Mouse (Mus musculus): Measurements from ENCODE around the gene Ubn1. TPM values are rescaled to one million over a fixed set of nuclear protein-coding genes. Genes with fewer than 3 reads are reported as not detected.

The Ubn1 gene
- polyA plus RNA-seq, 2 experiments: 25.7 to 37.9 TPM

GRCm38 (mm10) chr16:5049182-5049773 is 579 bp upstream of the Ubn1 start:
- ATAC-seq (ENCODE audit: low FRiP score, low read depth) (peak; percentile 48), DNase-seq (ENCODE audit: low spot score) (peak; percentile 13)
- WGBS: 0% methylated on average over 32 of the region's 38 CpGs
- Histone ChIP-seq H3K36me3 (ENCODE audit: control insufficient read depth, insufficient read depth, low read length) (peaks cover 43% of the 10 kb centered on the region), H3K27me3 (ENCODE audit: control insufficient read depth, insufficient read depth, low read length) (no peaks in the 10 kb centered on the region), H3K4me2 (replicated peaks; ENCODE audit: low read depth, low read length, severe bottlenecking) (peak overlapping the region; percentile 76), H3K9me3 (ENCODE audit: control insufficient read depth, low read length) (no peaks in the 10 kb centered on the region), H3K27ac (replicated peaks; ENCODE audit: low read depth, low read length) (peak overlapping the region; percentile 79), H3K4me1 (ENCODE audit: control insufficient read depth, insufficient read depth, low read length) (peaks cover 17% of the 10 kb centered on the region), H3K9ac (ENCODE audit: low read depth, low read length, severe bottlenecking) (peak overlapping the region; percentile 86), H3K4me3 (replicated peaks; ENCODE audit: low read length) (peak overlapping the region; percentile 99)
- peak; percentile 82; the same call in 1 of the 2 replicates for TF ChIP-seq POLR2A (IDR thresholded peaks at IDR 0.05; ENCODE audit: borderline replicate concordance, extremely low read depth, insufficient read depth, insufficient read length)

DNA sequence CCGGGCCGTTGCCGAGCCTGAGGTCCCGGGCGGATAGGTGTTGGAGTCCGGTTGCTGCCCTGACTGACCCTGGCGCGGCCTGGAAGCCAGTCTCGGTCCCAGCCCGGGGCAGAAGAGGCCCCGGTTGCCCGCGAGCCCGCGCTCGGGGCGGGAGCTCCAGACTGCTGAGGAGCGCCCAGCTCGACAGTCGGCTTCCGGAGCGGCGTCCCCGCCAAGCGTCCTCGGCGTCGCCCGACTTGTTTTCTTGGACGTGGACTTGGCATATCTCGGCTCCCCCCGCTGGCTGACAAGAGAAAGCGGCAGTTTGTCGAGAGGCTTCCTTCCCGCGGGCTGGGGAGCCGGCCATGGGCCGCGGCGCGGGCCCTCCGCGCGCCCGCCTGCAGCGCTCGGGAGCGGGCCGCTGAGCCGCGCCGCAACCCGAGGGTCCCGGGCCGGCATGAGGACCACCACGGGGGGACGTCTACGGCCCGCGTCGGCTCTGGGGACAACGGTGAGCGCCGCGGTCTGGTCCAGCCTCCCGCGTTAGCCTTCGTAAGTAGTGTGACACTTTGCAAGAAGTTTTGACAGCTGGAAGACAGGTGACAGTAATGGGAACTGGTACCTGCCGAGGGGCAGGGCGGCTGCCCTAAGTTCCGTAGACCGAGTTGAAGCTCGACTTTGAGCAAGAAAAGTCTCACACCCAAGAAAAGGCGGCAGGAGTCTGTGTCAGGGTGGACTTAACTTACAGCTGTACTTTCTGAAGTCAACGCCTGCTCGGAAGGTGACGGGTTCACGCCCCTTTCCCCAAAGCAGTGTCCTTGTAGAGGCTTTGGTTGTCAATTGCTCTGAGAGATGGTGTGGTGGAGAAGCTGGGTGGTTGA is 624 bp downstream of the Ubn1 start:
- ATAC-seq (ENCODE audit: low FRiP score, low read depth) (peak; percentile 58), DNase-seq (ENCODE audit: low spot score) (peak; percentile 49)
- whole genome bisulfite sequencing: under 1% methylated on average over 65 of the region's 78 CpGs
- peak overlapping the region; percentile 99 for H3K4me3 ChIP-seq (replicated peaks; ENCODE audit: low read length)
- H3K4me1 ChIP-seq (ENCODE audit: control insufficient read depth, insufficient read depth, low read length): peaks cover 17% of the 10 kb centered on the region
- H3K27me3 ChIP-seq (ENCODE audit: control insufficient read depth, insufficient read depth, low read length): no peaks in the 10 kb centered on the region
- peaks cover 41% of the 10 kb centered on the region for H3K36me3 ChIP-seq (ENCODE audit: control insufficient read depth, insufficient read depth, low read length)
- peak overlapping the region; percentile 84 for H3K4me2 ChIP-seq (replicated peaks; ENCODE audit: low read depth, low read length, severe bottlenecking)
- peak overlapping the region; percentile 88 for H3K9ac ChIP-seq (ENCODE audit: low read depth, low read length, severe bottlenecking)
- H3K27ac ChIP-seq (replicated peaks; ENCODE audit: low read depth, low read length): peak overlapping the region; percentile 95
- no peaks in the 10 kb centered on the region for H3K9me3 ChIP-seq (ENCODE audit: control insufficient read depth, low read length)
- TF ChIP-seq POLR2A (IDR thresholded peaks at IDR 0.05; ENCODE audit: borderline replicate concordance, extremely low read depth, insufficient read depth, insufficient read length): no peak

DNA sequence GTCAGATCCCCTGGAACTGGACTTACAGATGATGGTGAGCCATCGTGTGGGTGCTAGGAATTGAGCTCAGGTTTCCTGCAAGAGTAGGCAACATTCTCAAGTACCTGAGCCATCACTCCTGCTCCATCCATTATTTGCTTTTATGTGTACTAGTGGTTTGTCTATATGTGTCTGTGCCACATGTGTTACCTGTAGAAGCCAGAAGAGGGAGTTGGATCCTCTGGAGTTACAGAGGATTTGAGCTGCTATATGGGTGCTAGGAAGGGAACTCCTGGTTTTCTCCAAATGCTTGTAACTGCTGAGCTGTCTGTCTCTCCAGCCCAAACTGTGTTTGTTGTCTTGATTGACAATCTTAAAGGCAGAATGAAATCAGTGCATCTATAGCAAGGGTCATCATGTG is 8.3 kb downstream of the Ubn1 start:
- 95% methylated on average over 1 of the region's 1 CpGs for WGBS
- H3K27ac ChIP-seq (replicated peaks; ENCODE audit: low read depth, low read length): no peak overlapping the region
- no peak for ATAC-seq (ENCODE audit: low FRiP score, low read depth)
- DNase-seq (ENCODE audit: low spot score): no peak
- no peaks in the 10 kb centered on the region for H3K9me3 ChIP-seq (ENCODE audit: control insufficient read depth, low read length)
- TF ChIP-seq POLR2A (IDR thresholded peaks at IDR 0.05; ENCODE audit: borderline replicate concordance, extremely low read depth, insufficient read depth, insufficient read length): no peak
- peaks cover 66% of the 10 kb centered on the region for H3K36me3 ChIP-seq (ENCODE audit: control insufficient read depth, insufficient read depth, low read length)
- no peak overlapping the region for H3K4me3 ChIP-seq (replicated peaks; ENCODE audit: low read length)
- H3K9ac ChIP-seq (ENCODE audit: low read depth, low read length, severe bottlenecking): no peak overlapping the region
- no peaks in the 10 kb centered on the region for H3K27me3 ChIP-seq (ENCODE audit: control insufficient read depth, insufficient read depth, low read length)
- H3K4me2 ChIP-seq (replicated peaks; ENCODE audit: low read depth, low read length, severe bottlenecking): no peak overlapping the region
- H3K4me1 ChIP-seq (ENCODE audit: control insufficient read depth, insufficient read depth, low read length): no peaks in the 10 kb centered on the region

GRCm38 (mm10) chr16:5063472-5063871 is 13.6 kb downstream of the Ubn1 start:
- ATAC-seq (ENCODE audit: low FRiP score, low read depth) (no peak), DNase-seq (ENCODE audit: low spot score) (no peak)
- H3K27me3 ChIP-seq (ENCODE audit: control insufficient read depth, insufficient read depth, low read length): no peaks in the 10 kb centered on the region
- peaks cover 73% of the 10 kb centered on the region for H3K36me3 ChIP-seq (ENCODE audit: control insufficient read depth, insufficient read depth, low read length)
- H3K4me2 ChIP-seq (replicated peaks; ENCODE audit: low read depth, low read length, severe bottlenecking): no peak overlapping the region
- H3K9me3 ChIP-seq (ENCODE audit: control insufficient read depth, low read length): no peaks in the 10 kb centered on the region
- 93% methylated on average over 4 of the region's 4 CpGs for WGBS
- no peak overlapping the region for H3K9ac ChIP-seq (ENCODE audit: low read depth, low read length, severe bottlenecking)
- H3K4me3 ChIP-seq (replicated peaks; ENCODE audit: low read length): no peak overlapping the region
- H3K4me1 ChIP-seq (ENCODE audit: control insufficient read depth, insufficient read depth, low read length): no peaks in the 10 kb centered on the region
- no peak overlapping the region for H3K27ac ChIP-seq (replicated peaks; ENCODE audit: low read depth, low read length)
- TF ChIP-seq POLR2A (IDR thresholded peaks at IDR 0.05; ENCODE audit: borderline replicate concordance, extremely low read depth, insufficient read depth, insufficient read length): no peak

GRCm38 (mm10) chr16:5070321-5070720 is 20.5 kb downstream of the Ubn1 start:
- Histone ChIP-seq H3K27me3 (ENCODE audit: control insufficient read depth, insufficient read depth, low read length) (no peaks in the 10 kb centered on the region), H3K4me1 (ENCODE audit: control insufficient read depth, insufficient read depth, low read length) (no peaks in the 10 kb centered on the region), H3K4me3 (replicated peaks; ENCODE audit: low read length) (no peak overlapping the region), H3K27ac (replicated peaks; ENCODE audit: low read depth, low read length) (no peak overlapping the region), H3K9me3 (ENCODE audit: control insufficient read depth, low read length) (no peaks in the 10 kb centered on the region), H3K4me2 (replicated peaks; ENCODE audit: low read depth, low read length, severe bottlenecking) (no peak overlapping the region), H3K36me3 (ENCODE audit: control insufficient read depth, insufficient read depth, low read length) (peaks cover 76% of the 10 kb centered on the region), H3K9ac (ENCODE audit: low read depth, low read length, severe bottlenecking) (no peak overlapping the region)
- 96% methylated on average over 3 of the region's 3 CpGs for WGBS
- no peak for DNase-seq (ENCODE audit: low spot score)
- ATAC-seq (ENCODE audit: low FRiP score, low read depth): no peak
- no peak for TF ChIP-seq POLR2A (IDR thresholded peaks at IDR 0.05; ENCODE audit: borderline replicate concordance, extremely low read depth, insufficient read depth, insufficient read length)

Data from limb, embryonic 14.5 days (tissue).